Mouse (Mus musculus) E14TG2a.4 (cell line): ENCODE measurements around the gene Lrrc8e.

Experiments
- CTCF ChIP-seq: conservative IDR thresholded peaks from 2 replicates; pipeline ENCODE4 v1.5.1; 2014; ENCODE audit warnings: low read length
- NANOG ChIP-seq: IDR thresholded peaks from 2 replicates; pipeline ENCODE4 v1.6.1; 2014; ENCODE audit warnings: borderline replicate concordance, low read length, mixed read lengths

- TF ChIP-seq CTCF: no peak
- TF ChIP-seq NANOG: no peak
These were observed 33.1 kb upstream of the Lrrc8e start for GRCm38 (mm10) chr8:4193588-4193894.
